Mouse (Mus musculus) heart, postnatal 14 days (tissue): ENCODE data around the gene Rgs8. TPM values are rescaled to one million over a fixed set of nuclear protein-coding genes. Genes with fewer than 3 reads are reported as not detected.

Experiments
- DNase-seq, 2 experiments: peaks; one replicate each; pipeline ENCODE4 v3.0.0; 2021 to 2022
- intact Hi-C: fragments of 180-260 bp; cut with DNase I; formaldehyde crosslinking; loops from one replicate; pipeline ENCODE4 v1.15.1; 2025
- total RNA-seq, 2 experiments: library from RNA; stranded (reverse); gene quantifications; 2 replicates each; pipeline ENCODE4 v1.2.3; 2021

The Rgs8 gene
- total RNA-seq, 2 experiments from 2014 or later: not detected

DNA sequence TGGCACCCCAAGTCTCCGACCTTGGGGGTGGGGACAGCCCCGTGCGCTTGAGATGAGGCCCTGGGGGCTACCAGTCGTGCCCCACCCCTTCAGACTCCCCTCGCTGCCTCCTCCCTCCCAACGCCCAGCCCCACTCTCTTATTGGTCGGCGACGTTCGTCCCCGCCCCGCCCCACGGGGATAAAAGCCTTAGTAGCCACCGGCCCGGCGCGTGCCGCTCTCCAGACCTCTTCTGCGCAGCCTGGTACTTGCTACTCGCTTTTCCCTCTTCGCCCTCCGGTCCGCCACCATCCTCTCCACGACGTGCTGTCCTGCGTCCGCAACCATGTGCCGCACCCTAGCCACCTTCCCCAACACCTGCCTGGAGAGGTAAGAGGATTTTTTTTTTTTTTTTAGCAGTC lies 87.3 kb downstream of the Rgs8 start, which contains the start of gene Rgs16:
Gene Rgs16 (plus strand): TSS at position 205 of the 400 bp plus-strand sequence.
- intact Hi-C loops: no loop called here
- peak; percentile 84 to 85 for DNase-seq

DNA sequence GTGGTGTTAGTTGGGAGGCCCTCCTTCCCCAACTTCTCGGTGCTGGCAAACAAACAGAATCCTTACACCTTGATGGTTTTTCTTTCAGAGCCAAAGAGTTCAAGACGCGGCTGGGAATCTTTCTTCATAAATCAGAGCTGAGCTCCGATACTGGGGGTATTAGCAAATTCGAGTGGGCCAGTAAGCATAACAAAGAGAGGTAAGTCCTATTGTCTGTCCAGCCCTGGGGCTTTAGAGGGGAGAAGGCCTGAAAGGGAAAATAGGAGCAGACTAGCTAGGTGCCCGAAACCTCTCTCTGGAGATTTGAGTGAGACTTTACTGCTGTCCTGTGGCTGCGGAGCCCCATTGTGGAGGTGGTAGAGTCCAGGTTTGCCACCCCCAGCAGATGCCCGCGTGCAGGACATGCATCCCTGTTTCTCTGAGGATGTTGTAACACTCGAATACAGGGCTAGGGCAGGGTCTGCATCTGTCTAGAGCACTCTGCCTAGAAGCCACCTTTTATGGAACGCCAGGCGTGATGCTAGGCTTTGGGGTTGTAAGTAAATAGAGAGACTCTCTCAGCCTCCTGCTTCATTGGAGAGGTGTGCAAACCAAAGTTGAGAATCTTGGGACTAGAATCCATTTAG lies 88.1 kb downstream of the Rgs8 start:
- DNase-seq: no peak
- intact Hi-C loops: no loop called here

DNA sequence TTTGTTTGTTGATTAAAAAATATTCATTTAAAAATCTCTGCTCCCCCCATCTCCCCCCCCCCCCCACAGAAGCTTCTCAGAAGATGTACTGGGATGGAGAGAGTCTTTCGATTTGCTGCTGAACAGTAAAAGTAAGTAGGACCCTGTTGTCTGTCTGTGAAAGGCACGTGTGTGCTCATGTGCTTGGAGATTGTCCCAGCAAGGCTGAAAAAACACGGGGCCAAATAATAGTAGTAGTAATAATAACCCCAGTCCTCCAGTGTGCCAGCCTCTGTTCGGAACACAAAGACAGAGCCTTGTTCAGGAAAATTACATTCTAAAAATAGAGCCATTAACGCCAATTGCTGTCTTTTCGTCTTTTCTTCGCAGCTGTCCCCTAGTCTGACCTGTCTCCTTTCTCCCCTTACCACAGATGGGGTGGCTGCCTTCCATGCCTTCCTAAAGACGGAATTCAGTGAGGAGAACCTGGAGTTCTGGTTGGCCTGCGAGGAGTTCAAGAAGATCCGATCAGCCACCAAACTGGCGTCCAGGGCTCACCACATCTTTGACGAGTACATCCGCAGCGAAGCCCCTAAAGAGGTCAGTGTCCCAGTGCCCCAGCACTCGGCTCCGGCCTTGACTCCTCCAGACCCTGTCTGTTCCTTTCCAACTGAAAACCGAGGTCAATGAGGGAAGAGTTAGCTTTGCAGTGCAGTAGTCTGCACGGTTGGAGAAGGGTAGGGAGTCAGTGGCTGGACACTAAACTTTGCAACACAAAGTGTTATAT lies 88.9 kb downstream of the Rgs8 start:
- no peak for DNase-seq
- intact Hi-C loops: loop anchor here (1.0 kb wide), 1 partner anchor 182 kb away; no protein-coding TSS in a partner anchor

DNA sequence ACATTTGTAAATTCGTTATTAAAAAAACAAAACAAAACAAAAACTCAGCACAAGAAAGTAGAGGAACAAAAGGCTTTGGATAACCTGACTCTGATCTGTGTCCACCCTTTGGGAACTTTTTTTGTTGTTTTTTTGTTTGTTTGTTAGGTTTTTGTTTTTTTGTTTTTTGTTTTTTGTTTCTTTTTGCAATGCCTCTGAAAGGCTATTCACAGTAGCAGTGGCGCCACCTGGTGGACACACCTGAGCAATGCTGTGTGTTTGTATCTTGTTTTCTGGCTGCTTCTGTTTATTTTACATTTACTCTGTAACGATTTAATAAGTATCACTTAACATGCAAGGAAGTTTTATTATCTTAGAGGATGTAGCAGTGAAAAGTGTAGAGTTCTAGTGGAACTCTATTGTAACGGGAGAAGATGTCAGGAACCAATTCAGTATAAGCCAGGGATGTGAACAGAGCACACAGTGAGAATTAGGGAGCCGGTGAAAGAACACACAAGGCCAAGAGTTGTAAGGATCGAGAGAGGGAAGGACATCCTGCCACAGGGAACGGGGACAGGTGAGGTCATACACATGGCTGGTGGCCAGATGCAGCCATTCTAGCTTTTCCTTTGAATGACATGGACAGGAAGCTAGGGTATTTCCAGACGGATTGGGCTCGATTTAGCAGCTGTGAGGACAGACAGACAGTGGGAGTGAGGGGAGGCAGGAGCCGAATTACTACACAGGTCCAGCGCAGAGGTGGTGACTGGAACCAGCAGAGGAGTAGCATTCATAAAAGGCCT lies 89.7 kb downstream of the Rgs8 start:
- peak; percentile 83 to 89 for DNase-seq
- intact Hi-C loops: loop anchor here (1.0 kb wide), 1 partner anchor 183 kb away; no protein-coding TSS in a partner anchor

DNA sequence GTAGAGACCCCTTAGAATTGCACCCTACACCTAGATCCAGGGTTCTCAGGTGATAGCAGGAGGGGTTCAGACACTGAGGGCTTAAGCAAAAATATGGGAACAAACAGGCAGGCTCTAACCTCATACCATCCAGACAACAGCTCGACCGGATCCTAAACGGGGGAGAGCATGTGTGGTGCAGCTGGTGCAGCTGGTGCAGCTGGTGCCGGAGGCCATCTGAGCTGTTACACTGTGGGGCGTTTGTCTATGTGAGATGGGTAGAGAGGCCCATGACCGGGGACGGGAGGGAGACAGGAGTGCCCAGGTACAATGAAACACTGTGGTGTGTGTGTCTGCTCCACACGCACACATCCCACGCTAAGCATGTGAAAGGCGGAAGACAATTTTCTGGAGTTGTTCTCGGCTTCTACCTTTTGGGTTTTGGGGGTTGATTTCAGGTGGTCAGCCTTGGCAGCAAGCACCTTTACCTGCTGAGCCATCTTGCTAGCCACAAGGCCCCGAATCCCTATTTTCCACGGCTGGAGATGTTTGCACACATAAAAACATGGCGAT lies 93.4 kb downstream of the Rgs8 start:
- intact Hi-C loops: loop anchor here (1.0 to 5.0 kb wide), 2 partner anchors 189 to 259 kb away; partner anchors contain the start of gene Dhx9
- no peak for DNase-seq

DNA sequence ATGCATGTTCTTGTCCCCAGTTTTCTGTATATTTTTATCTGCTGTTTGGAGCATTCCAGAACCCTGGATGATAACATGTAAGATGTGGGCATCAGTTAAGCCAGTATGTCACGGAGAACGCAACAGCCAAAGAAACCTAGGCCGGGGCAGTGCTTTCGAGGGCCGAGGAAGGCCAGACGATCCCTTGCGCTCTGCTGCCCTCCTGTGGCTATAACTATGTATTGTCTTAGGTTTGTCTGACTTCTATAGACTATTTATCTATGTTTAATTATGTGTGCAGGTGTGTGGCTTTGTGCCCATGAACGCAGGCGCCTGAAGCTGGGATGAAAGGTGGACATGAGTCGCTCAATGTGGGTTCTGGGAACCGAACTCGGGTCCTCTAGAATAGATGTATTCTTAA lies 93.9 kb downstream of the Rgs8 start:
- DNase-seq: peak; percentile 77 to 86
- intact Hi-C loops: loop anchor here (1.0 to 5.0 kb wide), 2 partner anchors 189 to 259 kb away; partner anchors contain the start of gene Dhx9

DNA sequence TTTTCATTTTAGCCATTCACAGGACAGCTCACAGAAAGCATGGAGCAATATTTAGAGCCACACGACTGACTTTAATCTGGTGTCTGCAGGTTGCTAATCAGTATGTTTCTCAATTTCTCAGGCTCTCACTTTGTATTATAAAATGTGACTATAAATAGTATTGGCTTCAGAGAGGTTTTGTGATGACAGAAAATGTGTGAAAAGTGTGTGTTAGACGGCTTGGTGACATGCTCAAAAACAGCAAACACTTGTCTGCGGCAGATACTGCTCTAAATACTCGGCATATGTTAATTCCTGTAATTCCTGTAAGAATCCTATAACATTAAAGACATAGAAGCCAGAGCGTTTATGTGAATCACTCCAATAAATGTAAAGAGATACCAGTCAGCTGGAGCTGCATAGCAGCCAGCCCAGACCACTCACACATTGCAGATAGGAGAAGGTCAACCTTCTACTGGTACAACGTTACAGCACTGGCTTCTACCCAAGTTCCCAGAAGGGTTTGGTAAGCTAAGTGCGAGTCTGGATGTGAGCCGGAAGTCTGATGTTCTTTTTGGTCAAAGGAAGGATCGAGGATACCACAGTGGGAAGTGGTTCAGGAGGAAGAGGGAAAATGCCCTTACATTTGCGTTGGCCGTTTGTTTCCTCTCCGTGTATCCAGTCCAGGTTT lies 95.2 kb downstream of the Rgs8 start:
- intact Hi-C loops: loop anchor here (5.0 kb wide), 1 partner anchor 261 kb away; the partner anchor contains the start of gene Dhx9
- peak in 1 of 2 experiments; percentile 33 for DNase-seq

DNA sequence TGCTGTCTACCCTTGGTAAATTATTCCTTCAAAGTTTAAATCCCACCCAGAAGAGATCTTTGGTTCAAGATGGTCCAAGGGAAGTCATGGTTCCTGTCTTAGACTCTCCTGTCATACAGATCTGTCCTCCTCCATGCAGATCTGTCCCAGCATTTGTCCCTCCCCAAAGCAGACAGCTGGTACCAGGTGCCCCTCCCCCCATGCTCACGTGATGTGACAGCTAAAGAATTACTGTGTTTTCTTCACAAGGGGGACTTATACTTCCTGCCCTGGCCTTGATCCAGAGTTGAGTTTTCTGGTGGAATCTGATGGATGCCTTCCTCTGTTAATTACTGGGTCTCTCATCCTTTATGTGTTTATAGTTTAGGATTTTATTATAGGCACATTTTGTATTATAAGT lies 95.7 kb downstream of the Rgs8 start:
- DNase-seq: peak in 1 of 2 experiments; percentile 56

DNA sequence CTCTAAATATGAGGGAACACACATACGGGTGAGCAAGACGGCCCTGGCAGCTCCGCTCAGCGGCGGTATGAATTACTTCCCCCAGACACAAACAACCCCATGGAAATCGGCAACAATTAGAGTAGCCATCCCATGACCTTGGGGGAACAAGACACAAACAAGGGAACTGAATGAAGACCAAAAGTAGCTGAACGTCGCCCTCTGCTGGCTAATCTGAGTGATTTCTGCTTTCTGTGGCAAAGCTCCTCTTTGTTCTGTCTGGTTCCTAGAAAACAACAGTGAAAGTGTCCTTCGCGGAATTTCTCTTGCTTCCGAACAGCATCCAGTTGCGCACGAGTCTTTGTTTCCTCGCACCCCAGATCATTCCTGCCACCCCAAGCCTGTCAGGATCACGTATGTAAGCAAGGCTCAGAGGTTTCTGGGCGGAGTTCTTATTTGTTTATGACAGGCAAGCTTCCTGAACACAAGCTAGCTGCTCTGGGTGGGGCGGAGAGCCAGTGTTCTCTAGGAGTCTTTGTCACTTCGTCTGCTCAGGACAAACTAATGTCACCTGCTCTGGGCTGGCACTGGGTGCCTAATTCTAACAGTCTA lies 96.5 kb downstream of the Rgs8 start, which contains the start of gene Rnasel:
Gene Rnasel (plus strand): TSS at position 216 of the 591 bp plus-strand sequence.
- intact Hi-C loops: loop anchor here (5.0 kb wide), 1 partner anchor 262 kb away; the partner anchor contains the start of gene Dhx9
- DNase-seq: peak; percentile 78 to 79

More for the DNA sequence above, 95.7 kb downstream of the Rgs8 start:
- intact Hi-C loops: loop anchor here (5.0 kb wide), 1 partner anchor 261 kb away; the partner anchor contains the start of gene Dhx9

Other genes with a start within 250 kb of the Rgs8 start
- not detected for gene Shcbp1l, start 227.9 kb upstream of the Rgs8 start, total RNA-seq
- 10 to 100 TPM; 58.3 to 64.8 TPM for gene Dhx9, start 165.4 kb upstream of the Rgs8 start, total RNA-seq
- gene Npl, start 103.0 kb upstream of the Rgs8 start, total RNA-seq: 1 to 10 TPM; 1.7 to 1.8 TPM
- 1 to 10 TPM; 1.2 to 2.1 TPM for gene Rgs16, start 87.3 kb downstream of the Rgs8 start, total RNA-seq
- gene Rnasel, start 96.4 kb downstream of the Rgs8 start, total RNA-seq: 1 to 10 TPM; 6.9 to 7.5 TPM
- not detected for gene Rgsl1, start 191.1 kb downstream of the Rgs8 start, total RNA-seq
- gene Teddm1b, start 221.3 kb downstream of the Rgs8 start, total RNA-seq: not detected
- gene Teddm1a, start 238.7 kb downstream of the Rgs8 start, total RNA-seq: not detected
- 100 to 1,000 TPM; 341 to 414 TPM for gene Glul, start 246.9 kb downstream of the Rgs8 start, total RNA-seq
- gene Teddm2, start 247.2 kb downstream of the Rgs8 start, total RNA-seq: under 1 TPM; 0.56 to 0.86 TPM